Mouse (Mus musculus): Measurements from ENCODE around the gene Ttc7b. TPM values are rescaled to one million over a fixed set of nuclear protein-coding genes. Genes with fewer than 3 reads are reported as not detected.
A peak's percentile ranks its signal among the peaks of the same experiment; 100 is the strongest.

Gene Ttc7b
- polyA plus RNA-seq, 1 experiment = 18.2 TPM

DNA sequence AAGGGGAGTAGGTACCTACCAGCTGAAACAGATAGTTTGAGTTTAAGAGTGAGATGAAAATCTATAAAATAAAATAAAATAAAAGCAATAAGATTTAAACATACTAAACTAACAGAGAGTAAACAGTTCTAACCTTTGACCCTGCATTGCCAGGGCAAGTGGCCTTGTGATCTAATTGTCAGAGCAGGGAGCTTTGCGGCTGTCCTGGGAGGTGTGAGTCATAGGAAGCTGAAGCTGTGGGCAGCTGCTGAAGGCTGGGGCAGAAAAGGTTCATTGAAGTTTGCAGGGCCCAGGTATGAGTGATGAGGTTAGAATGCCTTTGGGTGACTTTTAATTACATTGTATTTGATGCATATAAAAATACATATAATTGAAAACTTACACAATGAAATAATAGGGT lies 5.3 kb upstream of the Ttc7b start:
- no peak overlapping the region for H3ac ChIP-seq (ENCODE audit: control insufficient read depth, insufficient read length)
- TF ChIP-seq POLR2A (IDR thresholded peaks at IDR 0.05; ENCODE audit: insufficient read length, low read depth) (no peak), MYOD1 (IDR thresholded peaks at IDR 0.05; ENCODE audit: control insufficient read depth in 1 of 3, insufficient read length in 2 of 3, low read depth in 2 of 3) (peak in 2 of 3 experiments; percentile 13 to 70), MYOG (IDR thresholded peaks at IDR 0.05; ENCODE audit: control insufficient read depth in 1 of 3, insufficient read depth in 1 of 3, insufficient read length in 2 of 3, low read depth in 2 of 3) (peak in 2 of 3 experiments; percentile 34 to 60), CEBPB (IDR thresholded peaks at IDR 0.05; ENCODE audit: insufficient read depth, poor library complexity, severe bottlenecking) (no peak), USF1 (IDR thresholded peaks at IDR 0.05; ENCODE audit: low read depth) (peak; percentile 34)
- H3K79me2 ChIP-seq (ENCODE audit: control insufficient read depth, insufficient read depth) = no peaks in the 10 kb centered on the region
- H3K27me3 ChIP-seq (ENCODE audit: control insufficient read depth, insufficient read depth, insufficient read length) = no peaks in the 10 kb centered on the region
- H3K36me3 ChIP-seq (ENCODE audit: control insufficient read depth, insufficient read depth) = no peaks in the 10 kb centered on the region
- H3K4me2 ChIP-seq (ENCODE audit: low read depth) = peak overlapping the region; percentile 14
- H3K4me3 ChIP-seq = no peak overlapping the region

DNA sequence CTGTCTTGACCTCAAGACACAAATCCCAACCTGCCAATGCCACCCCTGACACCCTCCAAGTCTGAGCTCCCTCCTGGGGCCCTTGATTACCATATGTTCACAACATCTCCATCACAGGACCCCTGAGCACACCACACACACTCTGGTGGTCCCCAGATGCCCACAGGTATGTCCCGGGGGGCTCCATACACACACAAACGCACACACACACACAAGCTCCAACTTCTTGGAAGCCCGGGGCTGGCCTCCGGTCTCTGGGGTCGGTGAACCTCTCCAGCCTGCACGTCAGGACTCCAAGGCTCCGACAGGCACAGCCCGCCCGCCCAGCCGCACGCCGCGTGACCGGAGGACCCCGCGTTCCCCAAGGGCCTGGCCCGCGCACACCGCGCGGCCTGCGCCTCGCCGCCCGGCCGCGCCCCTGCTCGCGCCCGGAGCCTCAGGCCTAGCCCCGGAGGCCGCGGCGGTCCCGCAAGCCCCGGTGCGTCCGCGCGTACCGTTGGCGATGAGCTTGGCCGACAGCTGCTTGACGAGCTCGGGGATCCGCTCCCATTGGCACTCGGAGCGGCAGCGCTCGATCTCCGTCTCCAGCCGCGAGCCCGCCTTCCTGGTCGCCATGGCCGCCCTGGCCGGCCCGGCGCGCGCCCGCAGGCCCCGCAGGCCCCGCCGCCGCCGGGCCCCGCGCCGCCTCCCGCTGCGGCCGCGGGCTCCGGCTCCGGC lies 391 bp downstream of the Ttc7b start:
- H3K79me2 ChIP-seq (ENCODE audit: control insufficient read depth, insufficient read depth) = no peaks in the 10 kb centered on the region
- peak overlapping the region; percentile 44 for H3K4me3 ChIP-seq
- H3ac ChIP-seq (ENCODE audit: control insufficient read depth, insufficient read length) = peak overlapping the region; percentile 85
- H3K4me2 ChIP-seq (ENCODE audit: low read depth) = peak overlapping the region; percentile 98
- TF ChIP-seq MAX (IDR thresholded peaks at IDR 0.05; ENCODE audit: low read depth) = no peak
- peak; percentile 30 for TF ChIP-seq POLR2A (IDR thresholded peaks at IDR 0.05; ENCODE audit: insufficient read length, low read depth)
- TF ChIP-seq MYOG (IDR thresholded peaks at IDR 0.05; ENCODE audit: control insufficient read depth in 1 of 3, insufficient read depth in 1 of 3, insufficient read length in 2 of 3, low read depth in 2 of 3) = peak in 2 of 3 experiments; percentile 44 to 63
- peak in 2 of 3 experiments; percentile 68 to 78 for TF ChIP-seq MYOD1 (IDR thresholded peaks at IDR 0.05; ENCODE audit: control insufficient read depth in 1 of 3, insufficient read length in 2 of 3, low read depth in 2 of 3)
- H3K27me3 ChIP-seq (ENCODE audit: control insufficient read depth, insufficient read depth, insufficient read length) = no peaks in the 10 kb centered on the region
- no peaks in the 10 kb centered on the region for H3K36me3 ChIP-seq (ENCODE audit: control insufficient read depth, insufficient read depth)

DNA sequence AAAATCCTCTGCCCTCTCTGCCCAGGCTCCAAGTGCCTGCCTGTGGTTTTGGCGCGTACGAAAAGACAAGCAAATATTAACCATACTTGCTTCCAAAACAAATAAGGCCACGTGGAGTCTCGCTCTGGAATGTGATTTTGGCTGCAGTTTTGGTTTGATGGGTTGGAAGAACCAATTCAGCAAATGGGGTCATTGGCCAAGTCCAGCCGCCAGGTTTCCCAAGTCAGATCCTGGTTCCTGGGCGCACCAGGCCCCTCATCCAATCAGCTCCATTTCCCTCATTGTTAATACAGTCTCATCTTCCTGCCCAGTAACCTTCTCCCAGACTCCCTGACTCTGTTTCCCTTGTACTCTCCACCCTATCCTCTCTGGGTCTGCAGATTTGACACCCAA lies 946 bp downstream of the Ttc7b start:
- Histone ChIP-seq H3K36me3 (ENCODE audit: control insufficient read depth, insufficient read depth) (no peaks in the 10 kb centered on the region), H3K4me3 (peak overlapping the region; percentile 44), H3K4me2 (ENCODE audit: low read depth) (peak overlapping the region; percentile 98), H3ac (ENCODE audit: control insufficient read depth, insufficient read length) (peak overlapping the region; percentile 85), H3K79me2 (ENCODE audit: control insufficient read depth, insufficient read depth) (no peaks in the 10 kb centered on the region), H3K27me3 (ENCODE audit: control insufficient read depth, insufficient read depth, insufficient read length) (no peaks in the 10 kb centered on the region)
- TF ChIP-seq TCF3 (IDR thresholded peaks at IDR 0.05; ENCODE audit: insufficient read length, low read depth) = no peak
- no peak for TF ChIP-seq SRF (IDR thresholded peaks at IDR 0.05; ENCODE audit: control insufficient read depth, insufficient read length, low read depth)
- no peak for TF ChIP-seq POLR2A (IDR thresholded peaks at IDR 0.05; ENCODE audit: insufficient read length, low read depth)
- peak; percentile 40 for TF ChIP-seq USF1 (IDR thresholded peaks at IDR 0.05; ENCODE audit: low read depth)
- no peak for TF ChIP-seq MAX (IDR thresholded peaks at IDR 0.05; ENCODE audit: low read depth)

DNA sequence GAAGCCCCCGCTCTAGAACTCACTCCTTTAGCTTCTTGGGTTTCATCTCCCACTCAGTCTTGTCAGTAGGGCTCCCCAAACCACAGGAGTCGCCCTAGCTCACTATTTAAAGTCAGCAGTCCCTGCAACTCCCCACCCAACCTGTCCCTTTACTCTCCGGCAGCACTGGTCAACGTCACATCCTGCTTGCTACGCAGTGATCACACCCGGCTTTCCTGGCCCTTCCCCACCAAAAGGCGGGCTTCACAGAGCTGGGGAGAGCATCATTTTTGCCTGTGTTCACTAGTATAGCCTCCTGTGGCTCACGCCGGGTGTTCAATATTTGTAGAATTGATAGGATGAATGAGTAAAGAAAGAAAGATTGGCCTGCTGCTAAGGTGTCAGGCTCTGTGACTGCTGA lies 3.3 kb downstream of the Ttc7b start:
- no peaks in the 10 kb centered on the region for H3K27me3 ChIP-seq (ENCODE audit: control insufficient read depth, insufficient read depth, insufficient read length)

DNA sequence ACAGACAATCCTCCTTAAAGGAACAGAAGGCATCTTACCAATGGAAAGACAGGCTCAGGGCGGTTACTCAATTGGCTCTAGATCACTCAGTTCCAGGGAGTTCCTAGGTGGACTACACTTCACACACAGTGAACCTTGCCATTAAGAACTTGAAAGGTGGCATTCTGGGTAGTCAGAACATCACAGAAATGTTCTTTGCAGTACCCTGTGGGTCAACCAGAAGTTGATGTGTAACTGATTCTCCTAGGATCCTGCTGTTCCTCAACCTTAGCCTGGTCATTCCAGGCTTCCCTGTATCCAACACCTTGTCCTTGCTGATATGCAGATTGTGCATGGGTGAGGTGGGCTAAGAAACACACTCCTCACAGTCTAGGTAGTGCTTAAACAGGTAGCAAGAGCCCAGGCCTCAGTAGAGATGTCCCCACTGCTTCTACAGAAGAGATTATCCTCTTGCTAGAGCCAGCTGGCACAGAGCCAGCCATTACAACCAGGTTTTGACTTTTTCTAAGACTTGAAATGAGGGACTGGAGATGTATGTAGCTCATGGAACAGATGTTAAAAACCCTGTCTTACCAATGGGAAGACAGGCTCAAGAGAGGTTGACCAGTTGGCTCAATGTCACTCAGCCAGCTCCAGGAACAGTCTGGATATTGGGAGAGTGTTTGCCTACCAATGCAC lies 4.3 kb downstream of the Ttc7b start:
- Histone ChIP-seq H3K27me3 (ENCODE audit: control insufficient read depth, insufficient read depth, insufficient read length) (no peaks in the 10 kb centered on the region), H3K4me3 (no peak overlapping the region), H3K79me2 (ENCODE audit: control insufficient read depth, insufficient read depth) (no peaks in the 10 kb centered on the region), H3ac (ENCODE audit: control insufficient read depth, insufficient read length) (no peak overlapping the region), H3K36me3 (ENCODE audit: control insufficient read depth, insufficient read depth) (no peaks in the 10 kb centered on the region), H3K4me2 (ENCODE audit: low read depth) (no peak overlapping the region)
- no peak for TF ChIP-seq REST (IDR thresholded peaks at IDR 0.05; ENCODE audit: insufficient read depth, insufficient read length)
- TF ChIP-seq TCF12 (IDR thresholded peaks at IDR 0.05; ENCODE audit: insufficient read depth, poor library complexity, severe bottlenecking) = no peak
- TF ChIP-seq SRF (IDR thresholded peaks at IDR 0.05; ENCODE audit: control insufficient read depth, insufficient read length, low read depth) = no peak
- TF ChIP-seq POLR2AphosphoS2 (IDR thresholded peaks at IDR 0.05; ENCODE audit: insufficient read length, low read depth) = no peak
- TF ChIP-seq E2F4 (IDR thresholded peaks at IDR 0.05; ENCODE audit: insufficient read depth) = no peak
- no peak for TF ChIP-seq POLR2A (IDR thresholded peaks at IDR 0.05; ENCODE audit: insufficient read length, low read depth)
- TF ChIP-seq TCF3 (IDR thresholded peaks at IDR 0.05; ENCODE audit: insufficient read length, low read depth) = no peak
- TF ChIP-seq USF1 (IDR thresholded peaks at IDR 0.05; ENCODE audit: low read depth) = no peak
- TF ChIP-seq CEBPB (IDR thresholded peaks at IDR 0.05; ENCODE audit: insufficient read depth, poor library complexity, severe bottlenecking) = no peak
- no peak for TF ChIP-seq MYOG (IDR thresholded peaks at IDR 0.05; ENCODE audit: control insufficient read depth in 1 of 3, insufficient read depth in 1 of 3, insufficient read length in 2 of 3, low read depth in 2 of 3)
- TF ChIP-seq MAX (IDR thresholded peaks at IDR 0.05; ENCODE audit: low read depth) = no peak
- no peak for TF ChIP-seq MYOD1 (IDR thresholded peaks at IDR 0.05; ENCODE audit: control insufficient read depth in 1 of 3, insufficient read length in 2 of 3, low read depth in 2 of 3)

More for the DNA sequence above, 3.3 kb downstream of the Ttc7b start:
- Histone ChIP-seq H3K4me2 (ENCODE audit: low read depth) (no peak overlapping the region), H3K79me2 (ENCODE audit: control insufficient read depth, insufficient read depth) (no peaks in the 10 kb centered on the region), H3K4me3 (no peak overlapping the region), H3K36me3 (ENCODE audit: control insufficient read depth, insufficient read depth) (no peaks in the 10 kb centered on the region), H3ac (ENCODE audit: control insufficient read depth, insufficient read length) (no peak overlapping the region)
- TF ChIP-seq TCF3 (IDR thresholded peaks at IDR 0.05; ENCODE audit: insufficient read length, low read depth) = no peak
- no peak for TF ChIP-seq MYOG (IDR thresholded peaks at IDR 0.05; ENCODE audit: control insufficient read depth in 1 of 3, insufficient read depth in 1 of 3, insufficient read length in 2 of 3, low read depth in 2 of 3)
- TF ChIP-seq MAX (IDR thresholded peaks at IDR 0.05; ENCODE audit: low read depth) = no peak
- TF ChIP-seq E2F4 (IDR thresholded peaks at IDR 0.05; ENCODE audit: insufficient read depth) = no peak
- no peak for TF ChIP-seq USF1 (IDR thresholded peaks at IDR 0.05; ENCODE audit: low read depth)
- no peak for TF ChIP-seq TCF12 (IDR thresholded peaks at IDR 0.05; ENCODE audit: insufficient read depth, poor library complexity, severe bottlenecking)
- no peak for TF ChIP-seq MYOD1 (IDR thresholded peaks at IDR 0.05; ENCODE audit: control insufficient read depth in 1 of 3, insufficient read length in 2 of 3, low read depth in 2 of 3)
- TF ChIP-seq POLR2A (IDR thresholded peaks at IDR 0.05; ENCODE audit: insufficient read length, low read depth) = no peak
- TF ChIP-seq POLR2AphosphoS2 (IDR thresholded peaks at IDR 0.05; ENCODE audit: insufficient read length, low read depth) = no peak
